Mouse (Mus musculus) brown adipose tissue, adult 24 weeks (tissue): ENCODE data around the gene Jup. TPM values are rescaled to one million over a fixed set of nuclear protein-coding genes. Genes with fewer than 3 reads are reported as not detected.
A peak's percentile ranks its signal among the peaks of the same experiment; 100 is the strongest.

Source experiments
- H3K27ac ChIP-seq: fragments of 200-500 bp; replicated peaks from 2 replicates; pipeline ENCODE4 v1.5.1; 2012; ENCODE audit warnings: low read depth, mild to moderate bottlenecking, low read length
- H3K4me1 ChIP-seq: fragments of 200-500 bp; 2 replicates; pipeline ENCODE4 v1.6.1; 2012; ENCODE audit warnings: low read length, mixed read lengths; ENCODE audit not compliant: control insufficient read depth, insufficient read depth, insufficient read length
- H3K4me3 ChIP-seq: fragments of 200-500 bp; 2 replicates; pipeline ENCODE4 v1.5.1; 2012; ENCODE audit warnings: low read depth, mild to moderate bottlenecking, low read length, moderate library complexity; ENCODE audit not compliant: insufficient read depth
- polyA plus RNA-seq: library from polyadenylated mRNA; stranded (reverse); fragments of >200 nt; gene quantifications from 2 replicates; pipeline ENCODE4 v1.2.4, GENCODE M21; 2012; ENCODE audit not compliant: missing spikeins, insufficient read depth, insufficient read length

Gene Jup
- polyA plus RNA-seq, 1 experiment: 24.9 TPM

GRCm38 (mm10) chr11:100414021-100414913, 16.7 kb upstream of the Jup start, which contains the start of gene P3h4:
TSS of gene P3h4 (minus strand) at chr11:100414836.
- Histone ChIP-seq H3K27ac (peak within 1 kb of the TSS; percentile 46; the same call in 1 of the 2 replicates), H3K4me1 (no peaks in the 10 kb centered on the region; the same call in 1 of the 2 replicates), H3K4me3 (peak within 1 kb of the TSS; percentile 77)

GRCm38 (mm10) chr11:100413541-100413940, 16.0 kb upstream of the Jup start:
- no peak overlapping the region for H3K27ac ChIP-seq
- peak overlapping the region; percentile 77 for H3K4me3 ChIP-seq
- no peaks in the 10 kb centered on the region; the same call in 1 of the 2 replicates for H3K4me1 ChIP-seq

GRCm38 (mm10) chr11:100411736-100412135, 14.2 kb upstream of the Jup start:
- no peaks in the 10 kb centered on the region; the same call in 1 of the 2 replicates for H3K4me1 ChIP-seq
- H3K27ac ChIP-seq: no peak overlapping the region
- H3K4me3 ChIP-seq: no peak overlapping the region

- H3K27ac ChIP-seq: no peak overlapping the region
- no peak overlapping the region for H3K4me3 ChIP-seq
- no peaks in the 10 kb centered on the region; the same call in 1 of the 2 replicates for H3K4me1 ChIP-seq
Measured at GRCm38 (mm10) chr11:100409686-100410085, 12.1 kb upstream of the Jup start.

GRCm38 (mm10) chr11:100408835-100409462, 11.4 kb upstream of the Jup start:
- H3K27ac ChIP-seq: no peak overlapping the region
- no peaks in the 10 kb centered on the region; the same call in 1 of the 2 replicates for H3K4me1 ChIP-seq
- no peak overlapping the region for H3K4me3 ChIP-seq

GRCm38 (mm10) chr11:100408076-100408834, 10.7 kb upstream of the Jup start:
- Histone ChIP-seq H3K27ac (no peak overlapping the region), H3K4me1 (no peaks in the 10 kb centered on the region), H3K4me3 (no peak overlapping the region)

GRCm38 (mm10) chr11:100406995-100407705, 9.6 kb upstream of the Jup start:
- H3K4me3 ChIP-seq: no peak overlapping the region
- H3K27ac ChIP-seq: no peak overlapping the region
- no peaks in the 10 kb centered on the region for H3K4me1 ChIP-seq

GRCm38 (mm10) chr11:100406273-100406672, 8.7 kb upstream of the Jup start:
- Histone ChIP-seq H3K27ac (no peak overlapping the region), H3K4me3 (no peak overlapping the region), H3K4me1 (no peaks in the 10 kb centered on the region)

- H3K27ac ChIP-seq: no peak overlapping the region
- peaks cover 7% of the 10 kb centered on the region; the same call in 1 of the 2 replicates for H3K4me1 ChIP-seq
- no peak overlapping the region for H3K4me3 ChIP-seq
Measured at GRCm38 (mm10) chr11:100404456-100405074, 7.0 kb upstream of the Jup start.

GRCm38 (mm10) chr11:100403445-100404134, 6.0 kb upstream of the Jup start:
- peaks cover 12% of the 10 kb centered on the region; the same call in 1 of the 2 replicates for H3K4me1 ChIP-seq

GRCm38 (mm10) chr11:100402682-100403081, 5.1 kb upstream of the Jup start:
- Histone ChIP-seq H3K4me3 (no peak overlapping the region), H3K4me1 (peaks cover 12% of the 10 kb centered on the region; the same call in 1 of the 2 replicates), H3K27ac (no peak overlapping the region)

More at GRCm38 (mm10) chr11:100403445-100404134, 6.0 kb upstream of the Jup start:
- Histone ChIP-seq H3K27ac (no peak overlapping the region), H3K4me3 (no peak overlapping the region)

GRCm38 (mm10) chr11:100402240-100402639, 4.7 kb upstream of the Jup start:
- Histone ChIP-seq H3K4me1 (peaks cover 12% of the 10 kb centered on the region; the same call in 1 of the 2 replicates), H3K27ac (no peak overlapping the region), H3K4me3 (no peak overlapping the region)

GRCm38 (mm10) chr11:100400842-100401241, 3.3 kb upstream of the Jup start:
- H3K4me1 ChIP-seq: peaks cover 13% of the 10 kb centered on the region
- H3K4me3 ChIP-seq: no peak overlapping the region
- H3K27ac ChIP-seq: peak overlapping the region; percentile 46
